Mouse (Mus musculus): ENCODE results near the gene Sec14l1. TPM values are rescaled to one million over a fixed set of nuclear protein-coding genes. Genes with fewer than 3 reads are reported as not detected.

Sec14l1 gene
- polyA plus RNA-seq, 1 experiment from 2014 or later: 57.6 TPM

GRCm38 (mm10) chr11:117153553-117153952, 38.6 kb downstream of the Sec14l1 start:
- H3K27me3 ChIP-seq: no peaks in the 10 kb centered on the region
- H3K4me1 ChIP-seq (replicated peaks): peaks cover 16% of the 10 kb centered on the region; the same call in 1 of the 2 replicates
- peaks cover 91% of the 10 kb centered on the region for H3K36me3 ChIP-seq
- H3K9me3 ChIP-seq: no peaks in the 10 kb centered on the region
- H3K4me3 ChIP-seq: no peak overlapping the region
- no peak overlapping the region for H3K4me2 ChIP-seq
- WGBS: 69% methylated on average over 9 of the region's 9 CpGs
- ATAC-seq (ENCODE audit: low read depth): no peak
- H3K9ac ChIP-seq: no peak overlapping the region
- no peak overlapping the region for H3K27ac ChIP-seq (replicated peaks)

- H3K9me3 ChIP-seq: no peaks in the 10 kb centered on the region
- WGBS: 38% methylated on average over 7 of the region's 7 CpGs
- H3K27ac ChIP-seq (replicated peaks): 0 out of 2 replicates have a peak overlapping the region, but pooled peaks have one; percentile 9
- H3K9ac ChIP-seq: no peak overlapping the region
- H3K27me3 ChIP-seq: no peaks in the 10 kb centered on the region
- H3K4me3 ChIP-seq: no peak overlapping the region
- H3K4me1 ChIP-seq (replicated peaks): peaks cover 16% of the 10 kb centered on the region; the same call in 1 of the 2 replicates
- H3K4me2 ChIP-seq: no peak overlapping the region
- no peak for ATAC-seq (ENCODE audit: low read depth)
- H3K36me3 ChIP-seq: peaks cover 91% of the 10 kb centered on the region
Observed at GRCm38 (mm10) chr11:117154088-117154815, 39.3 kb downstream of the Sec14l1 start.

GRCm38 (mm10) chr11:117156725-117157124, 41.8 kb downstream of the Sec14l1 start:
- Histone ChIP-seq H3K36me3 (peaks cover 84% of the 10 kb centered on the region), H3K4me2 (no peak overlapping the region), H3K27ac (replicated peaks) (no peak overlapping the region), H3K4me3 (no peak overlapping the region), H3K4me1 (replicated peaks) (peaks cover 16% of the 10 kb centered on the region; the same call in 1 of the 2 replicates), H3K9me3 (no peaks in the 10 kb centered on the region), H3K27me3 (no peaks in the 10 kb centered on the region), H3K9ac (no peak overlapping the region)
- ATAC-seq (ENCODE audit: low read depth): peak; percentile 12; the same call in 1 of the 2 replicates
- WGBS: 5% methylated on average over 13 of the region's 15 CpGs

DNA sequence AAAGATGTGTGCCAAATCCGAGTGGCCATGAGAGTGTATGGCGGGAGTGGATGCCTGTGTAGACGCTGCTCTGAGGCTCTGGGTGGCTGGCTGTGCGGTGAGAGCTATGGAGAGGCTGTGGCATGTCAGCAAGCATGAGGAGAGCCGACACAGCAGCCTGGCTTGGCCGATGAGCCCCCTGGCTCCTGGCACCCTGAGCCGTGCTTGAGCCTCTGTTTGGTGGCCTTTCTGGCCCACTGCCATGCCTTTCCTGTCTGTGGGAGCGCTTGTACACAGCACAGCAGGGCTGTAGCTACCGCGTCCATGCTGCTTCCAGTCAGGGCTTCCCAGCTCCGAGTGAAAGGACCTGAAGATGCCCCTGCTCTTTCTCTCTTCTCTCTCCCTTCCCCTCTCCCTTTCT, 43.4 kb downstream of the Sec14l1 start:
- Histone ChIP-seq H3K4me1 (replicated peaks) (peaks cover 16% of the 10 kb centered on the region; the same call in 1 of the 2 replicates), H3K27me3 (no peaks in the 10 kb centered on the region), H3K9ac (no peak overlapping the region), H3K27ac (replicated peaks) (no peak overlapping the region), H3K4me3 (no peak overlapping the region), H3K9me3 (no peaks in the 10 kb centered on the region), H3K4me2 (no peak overlapping the region), H3K36me3 (peaks cover 71% of the 10 kb centered on the region)
- ATAC-seq (ENCODE audit: low read depth): no peak
- WGBS: 77% methylated on average over 11 of the region's 11 CpGs

DNA sequence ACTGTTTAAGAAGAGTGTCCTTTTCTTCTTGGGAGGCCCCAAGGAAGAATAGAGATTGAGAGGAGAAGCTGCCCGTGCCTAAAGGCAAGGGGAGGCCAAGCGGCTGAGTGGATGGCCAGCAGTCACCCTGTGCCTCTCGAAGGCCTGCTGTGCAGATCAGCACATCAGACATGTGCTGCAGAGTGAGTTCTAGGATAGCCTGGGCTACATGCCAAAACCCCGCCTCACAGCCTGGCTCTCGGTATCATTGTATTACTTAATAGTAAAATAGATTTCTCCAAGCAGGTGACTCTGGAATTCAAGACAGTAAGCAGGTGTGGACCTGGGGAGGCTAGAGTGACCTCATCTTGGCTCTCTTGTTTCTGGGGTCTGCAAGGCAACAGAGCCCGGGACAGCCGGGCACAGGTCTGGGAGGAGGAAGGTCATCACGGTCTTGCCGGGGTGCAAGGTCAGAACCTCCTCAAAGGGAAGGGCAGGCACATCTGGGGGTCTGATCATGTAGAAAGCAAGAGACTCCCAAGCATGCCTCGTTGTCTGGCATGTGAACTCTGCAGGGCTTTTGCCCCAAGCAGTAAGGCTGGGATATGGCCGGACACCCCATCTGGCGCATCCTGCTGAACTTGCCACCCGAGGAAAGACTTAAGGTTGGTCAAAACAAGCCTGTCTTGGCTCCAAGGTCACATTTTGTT, 44.4 kb downstream of the Sec14l1 start:
- Histone ChIP-seq H3K27me3 (no peaks in the 10 kb centered on the region), H3K9ac (no peak overlapping the region), H3K4me3 (no peak overlapping the region), H3K4me2 (no peak overlapping the region), H3K4me1 (replicated peaks) (peaks cover 13% of the 10 kb centered on the region; the same call in 1 of the 2 replicates), H3K27ac (replicated peaks) (no peak overlapping the region), H3K9me3 (no peaks in the 10 kb centered on the region), H3K36me3 (peaks cover 62% of the 10 kb centered on the region)
- no peak for ATAC-seq (ENCODE audit: low read depth)
- 92% methylated on average over 13 of the region's 13 CpGs for WGBS

DNA sequence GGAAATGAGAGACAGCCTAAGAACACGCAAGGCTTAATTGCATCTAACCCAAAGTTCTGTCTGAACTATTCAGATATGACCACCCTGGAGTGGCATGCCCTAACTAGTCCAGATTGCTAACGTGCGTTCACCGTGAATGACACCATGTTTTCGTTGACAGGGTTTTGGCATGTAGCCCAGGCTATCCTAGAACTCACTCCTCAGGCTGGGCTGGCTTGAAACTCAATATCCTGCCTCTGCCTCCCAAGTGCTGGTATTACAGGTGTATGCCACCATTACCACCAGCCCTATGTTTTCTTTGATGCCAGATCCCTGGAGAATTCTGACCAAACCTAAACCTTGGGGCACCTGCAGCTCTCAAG, 45.0 kb downstream of the Sec14l1 start:
- Histone ChIP-seq H3K27ac (replicated peaks) (no peak overlapping the region), H3K4me2 (no peak overlapping the region), H3K36me3 (peaks cover 57% of the 10 kb centered on the region), H3K9me3 (no peaks in the 10 kb centered on the region), H3K4me1 (replicated peaks) (peaks cover 13% of the 10 kb centered on the region; the same call in 1 of the 2 replicates), H3K4me3 (no peak overlapping the region), H3K27me3 (no peaks in the 10 kb centered on the region), H3K9ac (no peak overlapping the region)
- ATAC-seq (ENCODE audit: low read depth): no peak
- WGBS: 91% methylated on average over 5 of the region's 5 CpGs

GRCm38 (mm10) chr11:117160791-117161190, 45.8 kb downstream of the Sec14l1 start:
- no peaks in the 10 kb centered on the region for H3K27me3 ChIP-seq
- ATAC-seq (ENCODE audit: low read depth): no peak
- H3K4me3 ChIP-seq: no peak overlapping the region
- no peaks in the 10 kb centered on the region for H3K9me3 ChIP-seq
- WGBS: 92% methylated on average over 12 of the region's 12 CpGs
- no peak overlapping the region for H3K4me2 ChIP-seq
- peaks cover 6% of the 10 kb centered on the region; the same call in 1 of the 2 replicates for H3K4me1 ChIP-seq (replicated peaks)
- no peak overlapping the region for H3K27ac ChIP-seq (replicated peaks)
- no peak overlapping the region for H3K9ac ChIP-seq
- peaks cover 49% of the 10 kb centered on the region for H3K36me3 ChIP-seq

- H3K27me3 ChIP-seq: no peaks in the 10 kb centered on the region
- no peak overlapping the region for H3K4me3 ChIP-seq
- H3K9me3 ChIP-seq: no peaks in the 10 kb centered on the region
- peaks cover 42% of the 10 kb centered on the region for H3K36me3 ChIP-seq
- no peak overlapping the region for H3K27ac ChIP-seq (replicated peaks)
- no peak overlapping the region for H3K4me2 ChIP-seq
- 81% methylated on average over 8 of the region's 8 CpGs for WGBS
- no peak overlapping the region for H3K9ac ChIP-seq
- H3K4me1 ChIP-seq (replicated peaks): no peaks in the 10 kb centered on the region
- ATAC-seq (ENCODE audit: low read depth): no peak
Observed at GRCm38 (mm10) chr11:117161574-117161973, 46.6 kb downstream of the Sec14l1 start.

DNA sequence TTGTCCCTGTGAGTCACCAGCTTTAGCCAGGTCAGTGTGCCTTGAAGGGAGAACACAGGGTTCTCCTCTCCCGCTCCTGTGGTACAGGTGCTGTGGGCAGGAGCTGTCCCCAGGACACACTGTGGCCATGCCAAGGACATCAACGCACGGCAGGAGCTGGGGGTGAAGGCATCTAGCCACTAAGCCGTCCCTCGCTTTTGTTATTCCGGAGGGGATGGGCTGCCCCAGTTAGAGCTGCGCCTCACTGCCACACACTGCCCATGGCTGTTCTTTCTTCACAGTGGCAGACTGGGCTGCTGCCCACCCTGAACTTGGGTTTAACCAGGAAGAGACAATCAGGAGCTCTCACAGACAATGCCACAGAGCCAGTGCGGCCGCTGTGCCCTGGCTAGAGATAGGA, 48.1 kb downstream of the Sec14l1 start:
- Histone ChIP-seq H3K4me2 (no peak overlapping the region), H3K36me3 (peaks cover 28% of the 10 kb centered on the region), H3K9ac (no peak overlapping the region), H3K4me3 (no peak overlapping the region), H3K27ac (replicated peaks) (no peak overlapping the region), H3K9me3 (no peaks in the 10 kb centered on the region), H3K27me3 (no peaks in the 10 kb centered on the region), H3K4me1 (replicated peaks) (no peaks in the 10 kb centered on the region)
- 75% methylated on average over 9 of the region's 9 CpGs for WGBS
- ATAC-seq (ENCODE audit: low read depth): no peak

- 88% methylated on average over 6 of the region's 6 CpGs for WGBS
- H3K36me3 ChIP-seq: peaks cover 21% of the 10 kb centered on the region
Observed at GRCm38 (mm10) chr11:117163771-117164170, 48.8 kb downstream of the Sec14l1 start.

DNA sequence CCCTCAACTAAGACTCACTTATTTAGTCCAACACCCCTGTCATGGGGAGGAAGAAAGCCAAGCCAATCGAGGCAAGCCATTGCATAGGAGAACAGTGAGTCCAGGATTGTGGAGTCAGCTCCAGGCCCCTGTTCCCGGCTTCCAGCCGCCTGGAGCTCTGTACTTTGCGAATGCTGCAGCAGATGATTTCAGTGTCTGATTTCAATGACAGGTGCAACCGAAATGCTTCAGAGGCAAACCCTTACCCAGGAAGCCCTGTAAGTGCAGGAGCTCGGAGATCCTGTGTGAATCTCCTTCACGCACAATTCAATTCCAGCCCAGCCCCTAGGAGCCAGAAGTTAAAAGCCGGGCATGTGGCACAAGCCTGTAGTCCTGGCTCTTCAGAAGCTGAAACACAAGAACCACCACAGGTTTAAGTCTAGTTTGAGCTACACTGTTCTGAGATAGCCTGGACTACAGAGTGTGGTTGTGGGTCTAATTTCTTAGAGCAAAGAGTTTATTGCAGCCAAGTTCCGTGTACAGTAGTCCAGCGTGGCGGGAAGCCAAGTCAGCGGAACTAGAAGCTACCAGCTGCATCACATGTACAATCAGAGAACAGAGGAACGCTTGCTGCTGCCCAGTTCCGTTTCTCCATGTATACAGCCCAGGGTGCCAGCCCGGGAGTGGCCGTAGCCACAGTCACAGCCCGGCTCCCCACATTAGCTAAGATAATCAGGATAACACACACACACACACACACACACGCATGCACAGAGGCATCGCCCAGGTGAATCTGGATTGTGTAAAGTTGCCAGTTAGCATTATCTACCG, 53.5 kb downstream of the Sec14l1 start:
- 85% methylated on average over 20 of the region's 20 CpGs for WGBS
- Histone ChIP-seq H3K9me3 (no peaks in the 10 kb centered on the region), H3K4me3 (no peak overlapping the region), H3K36me3 (no peaks in the 10 kb centered on the region), H3K27ac (replicated peaks) (no peak overlapping the region), H3K9ac (no peak overlapping the region), H3K4me2 (no peak overlapping the region), H3K4me1 (replicated peaks) (peaks cover 8% of the 10 kb centered on the region; the same call in 1 of the 2 replicates), H3K27me3 (no peaks in the 10 kb centered on the region)
- no peak for ATAC-seq (ENCODE audit: low read depth)

More at GRCm38 (mm10) chr11:117163771-117164170, 48.8 kb downstream of the Sec14l1 start:
- ATAC-seq (ENCODE audit: low read depth): no peak
- no peaks in the 10 kb centered on the region for H3K9me3 ChIP-seq
- no peak overlapping the region for H3K9ac ChIP-seq
- H3K4me1 ChIP-seq (replicated peaks): no peaks in the 10 kb centered on the region
- no peaks in the 10 kb centered on the region for H3K27me3 ChIP-seq
- H3K27ac ChIP-seq (replicated peaks): no peak overlapping the region
- H3K4me3 ChIP-seq: no peak overlapping the region
- no peak overlapping the region for H3K4me2 ChIP-seq
